Mouse (Mus musculus): ENCODE measurements at regions not wholly inside any gene's neighbourhood (a gene's known extent, or its start where the extent isn't known, plus 50 kb on each side); places are given as distances from the start of the nearest gene placed in this dataset.

DNA sequence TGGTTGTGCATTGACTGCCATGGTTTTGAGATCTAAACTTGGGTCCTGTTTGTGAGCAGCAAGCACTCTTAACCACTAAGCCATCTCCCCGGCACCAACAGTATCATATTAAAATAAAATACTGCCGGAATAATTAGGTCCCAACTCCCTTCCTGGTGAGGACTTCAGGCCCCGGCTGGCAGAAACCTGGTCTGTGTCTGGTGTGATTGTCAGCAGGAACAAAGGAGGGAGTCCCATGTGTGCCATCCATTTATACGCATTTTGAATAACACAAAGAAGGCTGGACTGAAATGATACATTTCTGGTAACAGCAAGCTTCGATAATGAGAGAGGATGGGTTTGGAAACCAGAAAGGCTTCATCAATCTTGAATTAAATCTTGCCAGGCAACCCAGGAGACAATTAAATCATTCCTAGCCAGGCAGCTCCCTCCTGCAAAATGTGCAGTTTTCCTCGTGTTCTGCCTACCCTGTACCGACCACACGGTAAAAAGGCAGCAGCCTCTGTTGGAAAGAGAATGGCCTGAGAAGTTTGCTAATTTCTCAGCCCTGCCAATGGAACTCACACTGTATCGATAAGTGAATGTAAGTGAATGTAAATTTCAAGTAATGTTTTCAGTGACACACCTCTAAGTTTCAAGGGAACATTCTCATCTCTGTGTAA lies 80.5 kb upstream of the Zwint start:
- no peak for ATAC-seq

DNA sequence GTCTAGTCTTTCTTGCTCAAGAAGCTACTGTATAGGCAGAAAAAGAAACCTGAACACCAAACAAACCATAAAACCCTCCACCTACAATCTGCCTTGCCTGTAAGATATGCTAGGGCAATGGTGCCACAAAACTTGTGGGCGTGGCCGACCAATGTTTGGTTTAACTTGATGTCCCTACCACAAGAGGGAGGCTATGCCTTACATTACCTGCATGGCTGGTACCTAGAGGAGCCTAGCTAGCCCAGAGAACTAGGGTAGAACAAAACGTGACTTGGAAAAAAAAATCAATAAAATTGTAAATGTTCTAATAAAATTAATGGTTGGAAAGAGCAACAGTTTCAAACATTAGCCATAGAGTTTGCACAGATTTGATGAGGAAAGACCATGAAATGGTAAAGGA lies 76.9 kb upstream of the Zwint start:
- ATAC-seq, result no peak

GRCm38 (mm10) chr10:72578501-72578900 lies 76.1 kb upstream of the Zwint start:
- no peak for ATAC-seq

DNA sequence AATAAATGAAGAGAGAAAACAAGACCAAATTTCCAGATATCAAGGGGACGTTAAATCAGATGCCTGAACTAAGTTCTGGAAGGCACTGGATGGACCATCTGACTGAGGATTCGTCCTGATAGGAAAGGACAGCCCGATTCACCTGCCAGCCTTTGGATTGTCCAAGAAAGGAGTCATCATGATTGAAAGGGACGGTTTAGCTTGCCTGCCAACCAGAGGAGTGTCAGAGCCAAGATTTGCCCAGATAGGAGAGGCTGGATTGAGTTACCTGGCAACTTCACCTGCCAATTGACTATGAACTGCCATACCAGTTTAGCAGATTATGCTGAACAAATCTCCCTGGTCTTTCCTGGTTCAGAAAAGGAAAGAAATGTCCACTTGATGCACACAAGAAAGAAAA lies 73.3 kb upstream of the Zwint start:
- ATAC-seq, result no peak

DNA sequence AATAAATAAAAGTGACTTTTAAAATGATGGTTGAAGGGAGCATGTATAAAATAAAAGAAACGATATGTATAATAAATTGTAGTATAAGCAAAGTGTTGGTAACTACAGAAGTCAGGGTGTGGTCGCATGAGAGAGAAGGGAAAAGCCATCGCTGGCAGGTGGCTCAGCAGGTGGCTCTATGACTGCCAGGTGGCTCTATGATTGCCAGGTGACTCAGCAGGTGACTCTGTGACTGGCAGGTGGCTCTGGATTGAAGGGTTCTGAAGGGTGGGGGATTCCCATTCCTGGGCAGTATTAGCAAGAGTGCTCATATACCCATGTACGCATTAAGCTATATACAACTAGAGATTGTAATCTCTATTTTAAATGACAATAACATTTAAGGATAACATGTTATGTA lies 66.1 kb upstream of the Zwint start:
- no peak for ATAC-seq

DNA sequence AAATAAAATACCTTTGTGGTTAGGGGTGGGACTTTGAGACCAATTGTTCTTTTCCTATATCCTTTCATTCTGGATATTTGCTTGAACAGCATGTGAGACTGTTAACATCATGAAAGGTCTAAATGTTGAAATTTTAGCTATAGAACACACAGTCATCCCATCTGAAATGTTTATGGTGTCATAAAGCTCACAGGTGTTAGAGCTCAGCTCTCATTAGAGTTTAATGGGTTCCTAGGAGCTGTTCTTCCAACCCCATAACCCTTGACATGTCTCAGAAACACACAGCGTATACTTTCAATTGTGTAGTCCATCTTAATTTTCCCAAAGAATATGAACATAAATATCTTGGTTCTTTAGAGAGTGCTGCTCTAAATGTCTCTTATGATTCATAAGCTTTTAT lies 61.6 kb upstream of the Zwint start:
- ATAC-seq, result no peak
